Mouse (Mus musculus) E14TG2a.4 (cell line): ENCODE results near the gene Aars.
"Not testable (repeated sequence)": the region's sequence is repeated elsewhere in the genome, so short reads cannot be mapped to it uniquely, and the experiment has no call there.

Experiments
- CTCF ChIP-seq: conservative IDR thresholded peaks from 2 replicates; pipeline ENCODE4 v1.5.1; 2014; ENCODE audit warnings: low read length
- POU5F1 ChIP-seq: IDR thresholded peaks from 2 replicates; pipeline ENCODE4 v1.6.1; 2014; ENCODE audit warnings: low read length, borderline replicate concordance

GRCm38 (mm10) chr8:111026609-111027008, 6.3 kb upstream of the Aars start:
- TF ChIP-seq CTCF, POU5F1: not testable (repeated sequence)
